Mouse (Mus musculus): ENCODE results near the gene Ppil6.

The Ppil6 gene

DNA sequence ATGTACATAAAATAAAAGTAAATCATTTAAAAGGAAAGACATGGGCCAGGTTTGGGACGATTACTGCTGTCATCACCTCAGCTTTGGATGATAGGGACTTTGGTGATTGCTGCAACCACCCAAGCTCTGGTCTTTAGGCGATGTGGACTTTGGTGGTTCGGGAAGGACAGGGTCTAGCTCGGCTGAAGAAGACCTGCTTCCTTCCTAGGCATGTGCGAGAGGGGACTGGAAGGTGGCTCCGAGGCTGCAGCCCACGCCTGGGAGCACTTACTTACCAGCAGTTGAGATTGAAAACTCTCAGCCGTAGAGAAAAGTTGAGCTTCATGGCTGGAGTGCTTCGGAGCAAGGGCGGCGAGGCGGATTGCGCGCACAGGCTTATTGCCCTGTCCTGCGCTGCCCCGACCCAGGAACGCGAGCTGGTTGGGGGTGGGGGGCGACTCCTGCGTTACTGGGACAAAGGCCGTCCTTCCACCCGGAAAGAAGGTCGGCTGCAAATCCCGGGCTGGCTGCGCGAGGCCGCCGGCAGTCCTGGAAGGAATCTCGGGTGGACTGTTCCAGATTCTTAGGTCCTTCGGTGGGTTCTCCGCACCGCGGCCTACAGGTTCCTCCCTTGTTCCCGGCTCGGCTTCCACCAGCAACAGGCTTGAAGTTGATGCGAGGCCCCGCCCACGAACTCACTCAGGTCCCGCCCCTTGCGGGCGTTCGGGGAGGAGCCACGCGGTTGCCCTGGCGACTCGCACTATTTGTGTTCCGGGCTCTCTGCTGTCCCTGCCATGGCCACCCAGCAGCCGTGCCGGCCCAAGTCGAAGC is at the start of gene Ppil6, which contains the start of gene Smpd2:
Ppil6 (plus strand) TSS at position 732 of the 810 bp plus-strand sequence.
Smpd2 (minus strand) TSS at position 662 of the 810 bp plus-strand sequence.
- DNase-seq = peak; percentile 95 to 97

DNA sequence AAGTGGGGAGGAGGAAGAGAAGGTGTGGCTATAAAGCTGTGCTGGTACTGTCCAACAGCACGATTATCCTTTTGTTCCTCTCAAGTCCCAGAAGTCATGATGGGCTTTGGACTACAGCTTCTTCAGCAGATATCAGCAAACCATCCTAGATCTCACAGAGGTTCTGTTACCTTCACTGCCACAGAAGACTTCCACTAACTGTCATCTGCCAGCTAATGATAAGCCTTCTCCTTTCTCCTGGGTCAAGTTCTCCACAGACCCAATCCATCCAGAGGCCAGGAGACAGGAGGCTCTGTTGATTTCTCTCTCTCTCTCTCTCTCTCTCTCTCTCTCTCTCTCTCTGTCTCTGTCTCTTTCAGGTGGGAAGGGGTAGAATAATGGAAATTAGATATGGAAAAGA is 42.0 kb upstream of the Ppil6 start:
- DNase-seq = no peak

DNA sequence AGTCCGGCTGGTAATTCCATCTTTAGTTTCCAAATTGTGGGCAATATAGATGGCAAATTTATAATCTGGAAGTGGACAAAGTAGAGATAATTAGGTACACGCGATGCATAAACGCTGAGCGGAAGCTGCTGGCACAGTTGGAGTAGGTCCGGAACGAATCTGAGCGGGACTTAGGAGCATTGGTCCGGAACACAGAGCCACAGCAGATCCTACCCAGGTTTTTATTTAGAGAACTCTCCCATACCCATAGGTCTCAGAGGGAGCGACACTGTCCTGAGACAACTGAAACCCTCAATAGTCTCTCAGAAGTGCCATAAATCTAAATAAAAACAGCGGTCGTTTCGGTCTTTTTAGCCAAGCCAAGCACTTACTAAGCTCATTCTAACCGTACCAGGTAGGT is 40.6 kb upstream of the Ppil6 start:
- peak; percentile 45 to 72 for DNase-seq

DNA sequence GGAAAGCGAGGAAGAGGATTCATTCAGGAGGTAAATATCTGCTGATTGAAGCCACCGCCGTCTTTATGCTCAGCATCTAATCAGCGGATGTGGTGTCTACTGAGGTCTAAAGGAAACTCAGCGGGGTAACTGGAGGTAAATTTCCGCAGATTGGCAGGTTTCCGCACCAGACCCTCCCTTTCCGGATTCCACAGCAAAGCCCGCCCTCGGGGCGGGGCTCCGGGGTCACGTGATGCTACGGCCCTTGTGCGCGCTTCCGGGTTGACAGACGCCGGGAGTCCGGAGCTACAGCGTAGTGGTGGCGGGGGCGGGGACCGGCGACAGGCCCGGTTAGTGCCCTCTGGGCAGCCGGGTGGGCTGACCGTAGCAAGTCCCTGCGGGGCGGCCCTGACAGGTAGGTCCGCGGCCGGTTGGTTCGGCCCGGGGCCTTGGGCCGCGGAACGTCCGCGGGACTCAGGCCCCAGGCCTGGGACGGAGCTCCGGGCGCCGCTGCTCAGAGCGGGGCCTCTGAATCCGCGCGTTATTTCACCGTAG is 40.0 kb upstream of the Ppil6 start, which contains the start of gene Zbtb24:
Zbtb24 (plus strand) TSS at position 247 of the 534 bp plus-strand sequence.
- peak; percentile 99 for DNase-seq

DNA sequence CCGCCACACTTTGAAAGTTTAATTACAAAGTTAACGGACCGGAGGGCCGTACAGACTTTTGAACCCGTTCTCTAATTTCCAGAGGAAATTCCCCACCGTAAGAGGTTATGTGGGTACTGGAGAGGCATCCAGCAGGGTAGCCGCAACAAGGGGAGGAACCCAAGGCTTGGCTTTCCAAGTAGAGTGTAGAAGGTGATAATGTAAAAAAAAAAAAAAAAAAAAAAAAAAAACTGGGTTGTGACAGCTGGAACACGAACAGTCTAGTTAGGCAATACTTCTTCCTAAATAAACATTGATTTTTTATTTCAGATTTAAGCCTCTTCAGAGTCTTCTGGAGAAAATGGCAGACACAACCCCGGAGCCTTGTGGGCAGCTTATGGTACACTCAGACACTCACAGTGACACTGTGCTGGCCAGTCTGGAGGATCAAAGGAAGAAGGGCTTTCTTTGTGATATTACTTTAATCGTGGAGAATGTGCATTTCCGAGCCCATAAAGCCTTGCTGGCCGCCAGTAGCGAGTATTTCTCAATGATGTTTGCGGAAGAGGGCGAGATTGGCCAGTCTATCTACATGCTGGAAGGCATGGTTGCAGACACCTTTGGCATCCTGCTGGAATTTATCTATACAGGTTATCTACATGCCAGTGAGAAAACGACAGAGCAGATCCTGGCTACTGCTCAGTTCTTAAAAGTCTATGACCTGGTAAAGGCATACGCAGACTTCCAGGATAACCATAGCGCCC is 39.3 kb upstream of the Ppil6 start:
- DNase-seq = no peak

DNA sequence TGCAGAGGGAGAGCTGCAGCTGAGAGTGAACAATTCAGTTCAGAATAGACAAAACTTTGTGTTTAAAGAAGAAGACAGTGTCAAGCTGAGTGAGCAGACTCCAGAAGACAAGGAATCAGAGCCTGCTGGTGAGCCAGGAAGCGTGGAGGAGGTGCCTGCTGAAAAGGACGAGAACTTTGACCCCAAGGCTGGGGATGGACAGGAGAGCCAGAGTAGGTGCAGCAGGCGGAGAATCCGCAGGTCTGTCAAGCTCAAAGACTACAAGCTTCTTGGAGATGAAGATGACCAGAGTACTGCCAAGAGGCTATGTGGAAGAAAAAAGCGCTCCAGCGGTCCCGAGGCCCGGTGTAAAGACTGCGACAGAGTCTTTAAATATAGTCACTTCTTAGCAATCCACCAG is 38.6 kb upstream of the Ppil6 start:
- DNase-seq = no peak

DNA sequence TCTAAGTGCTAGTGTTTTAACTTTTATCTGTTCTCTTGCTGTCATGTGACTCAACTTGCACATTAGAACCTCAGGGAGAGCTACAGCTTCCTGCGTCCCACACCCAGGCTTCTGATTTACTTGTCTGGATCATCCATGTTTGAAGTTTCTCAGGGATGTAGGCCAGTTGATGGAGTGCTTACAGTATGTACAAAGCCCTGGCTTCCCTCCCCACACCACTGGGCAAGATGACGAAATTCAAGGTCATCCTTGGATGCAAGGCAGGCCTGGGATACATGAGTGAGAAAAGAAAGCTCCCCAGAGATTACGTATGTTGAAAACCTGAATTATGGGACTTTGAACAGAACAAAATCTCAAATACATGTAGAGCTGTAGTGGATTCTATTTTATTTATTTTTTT is 37.4 kb upstream of the Ppil6 start:
- no peak for DNase-seq

DNA sequence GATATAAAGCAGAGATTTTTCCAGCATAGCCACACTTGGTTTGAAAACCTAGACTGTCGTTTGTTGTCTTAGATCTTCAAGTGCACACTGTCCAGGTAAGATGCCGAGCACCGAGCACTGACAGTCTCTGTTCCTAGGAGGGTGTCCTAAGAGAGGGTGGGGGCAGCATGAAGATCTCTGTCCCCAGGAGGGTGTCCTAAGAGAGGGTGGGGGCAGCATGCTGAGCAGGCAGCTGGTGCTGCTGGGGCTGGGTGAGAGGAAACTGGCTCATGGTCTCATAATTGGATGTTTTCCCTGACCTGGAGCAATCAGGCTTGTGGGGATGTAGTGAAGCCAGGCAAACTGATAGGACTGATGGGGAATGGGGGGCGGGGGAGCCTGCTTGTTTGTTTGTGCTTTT is 30.2 kb upstream of the Ppil6 start:
- peak in 1 of 2 experiments; percentile 15 for DNase-seq

DNA sequence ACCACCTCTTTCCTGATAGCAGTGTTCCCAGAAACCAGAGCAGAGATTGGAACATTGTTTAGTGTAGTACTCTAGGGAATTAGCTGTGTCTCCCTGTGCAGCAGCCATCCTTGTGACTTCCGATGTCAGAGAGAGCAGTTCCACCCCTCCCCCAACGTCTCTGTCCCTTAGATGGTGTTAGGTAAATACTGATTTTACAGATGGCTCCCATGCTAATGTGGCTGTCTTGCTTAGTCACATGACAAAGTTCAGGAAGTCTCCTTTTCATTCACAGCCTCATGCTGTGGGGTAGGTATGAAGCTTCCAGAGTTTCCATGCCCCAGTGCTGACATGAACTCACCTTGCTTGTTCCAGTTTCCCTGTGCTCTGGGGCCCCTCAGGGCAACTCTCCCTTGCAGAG is 29.7 kb upstream of the Ppil6 start:
- peak in 1 of 2 experiments; percentile 25 for DNase-seq

DNA sequence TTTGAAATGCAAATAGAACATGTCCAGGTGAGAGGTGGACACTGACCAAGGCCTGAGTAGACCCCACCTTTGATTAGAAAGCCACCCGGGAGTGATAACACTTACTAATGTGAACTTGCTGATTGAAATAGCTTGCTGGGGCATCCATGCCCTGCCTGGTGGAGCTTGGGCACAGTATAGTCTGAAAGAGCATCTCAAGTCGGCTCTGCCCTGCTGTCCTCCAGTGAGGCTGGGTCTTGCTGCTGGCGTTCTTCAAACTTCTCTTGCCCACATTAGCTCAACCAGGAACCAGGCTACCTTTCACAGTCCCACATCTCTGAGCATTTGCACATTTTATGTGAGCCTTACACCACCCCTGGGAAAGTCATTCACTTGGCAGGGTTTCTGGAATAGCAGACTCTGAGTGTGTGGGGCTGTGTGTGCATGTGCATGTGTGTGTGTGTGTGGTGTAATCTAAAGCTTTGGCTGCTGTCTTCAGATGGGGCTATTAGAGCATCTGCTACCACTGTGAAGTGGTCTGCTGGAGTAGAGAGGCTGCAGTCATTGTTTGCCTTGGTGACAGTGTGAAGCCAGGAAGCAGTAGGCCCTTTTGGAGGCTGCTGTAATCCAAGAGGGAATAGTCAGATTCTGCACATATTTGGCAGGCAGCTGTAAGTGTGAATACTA is 29.0 kb upstream of the Ppil6 start:
- DNase-seq = peak in 1 of 2 experiments; percentile 8

DNA sequence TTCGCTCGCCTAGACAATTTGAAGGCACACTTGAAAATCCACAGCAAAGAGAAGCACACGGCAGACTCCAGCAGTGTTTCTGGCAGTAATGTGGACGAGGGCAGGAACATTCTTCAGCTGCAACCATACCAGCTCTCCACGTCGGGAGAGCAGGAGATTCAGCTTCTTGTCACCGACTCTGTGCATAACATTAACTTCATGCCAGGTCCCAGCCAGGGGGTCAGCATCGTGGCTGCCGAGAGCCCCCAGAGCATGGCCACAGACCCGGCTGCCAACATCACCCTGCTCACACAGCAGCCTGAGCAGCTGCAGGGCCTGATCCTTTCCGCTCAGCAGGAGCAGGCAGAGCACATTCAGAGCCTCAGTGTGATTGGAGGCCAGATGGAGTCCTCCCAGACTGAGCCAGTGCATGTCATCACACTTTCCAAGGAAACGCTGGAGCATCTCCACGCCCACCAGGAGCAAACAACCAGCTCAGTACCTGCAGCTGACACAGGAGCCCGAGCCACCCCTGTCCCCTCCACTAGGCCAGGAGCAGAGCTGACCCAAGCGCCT is 25.8 kb upstream of the Ppil6 start:
- peak; percentile 43 to 56 for DNase-seq

DNA sequence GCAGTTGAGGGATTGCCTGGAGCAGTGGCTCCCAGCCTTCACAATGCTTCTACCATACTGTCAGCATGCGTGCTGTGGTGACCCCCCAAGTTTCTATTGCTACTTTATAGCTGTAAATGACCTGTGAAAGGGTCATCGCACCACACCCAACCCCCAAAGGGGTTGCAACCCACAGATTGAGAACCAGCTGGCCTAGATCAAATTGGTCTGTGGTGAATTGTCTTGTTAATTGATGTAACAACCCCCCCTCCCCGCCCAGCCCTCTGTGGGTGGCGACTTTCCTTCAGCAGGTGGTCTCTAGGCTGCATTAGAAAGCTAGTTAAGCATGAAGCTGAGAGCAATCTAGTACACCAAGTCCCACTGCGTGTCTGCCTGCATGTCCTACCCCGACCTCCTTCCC is 22.9 kb upstream of the Ppil6 start:
- DNase-seq = no peak

DNA sequence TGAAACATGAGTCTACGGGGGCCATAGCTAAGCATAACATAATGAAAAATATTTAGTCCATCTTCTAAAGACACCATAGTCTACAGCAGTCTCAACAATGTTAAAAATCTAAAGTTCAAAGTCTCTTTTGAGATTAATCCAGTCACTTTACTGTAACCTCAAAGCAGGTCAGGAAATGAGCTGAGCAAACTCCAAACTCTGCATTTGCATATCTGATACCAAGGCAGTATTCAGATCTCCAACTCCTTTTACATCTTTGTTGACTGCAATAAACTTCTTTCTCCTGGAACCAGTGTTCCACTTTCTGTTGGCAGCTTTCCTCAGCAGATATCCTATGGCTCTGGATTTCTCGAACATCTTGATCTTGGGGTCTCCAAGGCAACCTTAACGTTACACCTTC is 19.5 kb upstream of the Ppil6 start:
- DNase-seq = no peak

DNA sequence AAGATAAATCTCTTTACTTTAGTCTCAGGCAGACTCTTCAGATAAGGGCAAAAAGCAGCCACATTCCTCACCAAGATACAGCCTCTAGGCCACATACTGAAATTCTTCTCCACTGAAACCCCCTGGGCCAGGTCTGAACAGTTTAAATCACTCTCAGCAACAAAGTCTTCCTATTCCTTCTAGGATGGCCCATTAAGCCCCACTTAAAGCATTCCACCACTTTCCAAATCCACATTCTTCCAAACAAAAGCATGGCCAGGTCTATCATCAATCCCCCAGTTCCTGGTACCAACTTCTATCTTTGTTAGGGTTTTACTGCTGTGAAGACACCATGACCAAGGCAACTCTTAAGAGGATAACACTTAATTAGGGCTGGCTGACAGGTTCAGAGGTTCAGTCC is 17.7 kb upstream of the Ppil6 start:
- no peak for DNase-seq

DNA sequence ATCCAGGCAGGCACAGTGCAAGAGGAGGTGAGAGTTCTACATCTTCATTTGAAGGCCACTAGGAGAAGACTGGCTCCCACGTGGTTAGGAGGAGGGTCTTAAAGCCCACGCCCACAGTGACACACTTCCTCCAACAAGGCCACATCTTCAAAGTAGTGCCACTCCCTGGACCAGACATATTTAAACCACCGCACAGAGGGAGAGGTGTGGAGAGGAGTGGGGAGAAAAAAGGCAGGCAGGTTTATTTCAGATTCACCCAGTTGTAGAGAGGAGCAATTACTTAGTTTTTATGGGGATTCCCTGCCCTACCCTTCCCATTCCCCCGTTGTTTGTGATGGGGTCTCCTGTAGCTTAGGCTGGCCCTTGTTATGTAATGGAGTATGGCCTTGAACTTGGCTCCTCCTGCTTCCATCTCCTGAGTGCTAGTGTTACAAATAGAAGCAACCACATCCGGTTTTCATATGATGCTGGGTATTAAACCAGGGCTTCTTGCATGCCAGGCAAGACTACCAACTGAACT is 17.2 kb upstream of the Ppil6 start:
- DNase-seq = no peak

DNA sequence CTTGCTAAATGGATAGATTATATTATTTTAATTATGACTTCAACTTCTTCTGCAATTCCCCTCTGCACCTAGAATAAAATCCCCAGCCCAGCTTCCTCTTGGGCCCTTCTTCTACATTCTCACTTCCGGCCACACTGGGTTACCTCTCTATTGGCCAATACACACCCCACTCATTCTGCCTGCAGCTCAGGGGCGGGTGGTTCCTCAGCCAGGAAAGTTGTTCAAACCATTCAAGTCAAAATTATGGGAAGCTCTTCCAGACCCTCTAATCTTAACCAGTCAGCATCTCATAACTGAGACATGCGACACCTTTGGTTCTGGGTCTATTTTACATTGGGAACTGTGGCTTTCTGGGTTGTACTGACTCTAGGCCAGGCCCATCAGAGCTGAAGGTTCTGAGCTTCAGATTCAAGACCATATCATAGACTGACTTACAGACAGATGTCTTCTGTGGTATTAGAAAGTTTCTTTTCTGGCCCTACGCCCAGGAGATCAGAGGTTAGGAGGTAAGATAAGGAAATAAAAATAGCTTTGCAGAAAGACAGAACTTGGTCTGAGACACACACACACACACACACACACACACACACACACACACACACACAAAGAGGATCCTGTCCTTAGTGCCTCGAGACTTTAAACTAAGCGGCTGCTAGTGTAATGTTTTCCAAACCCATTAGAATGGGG is 16.3 kb upstream of the Ppil6 start:
- DNase-seq = no peak

DNA sequence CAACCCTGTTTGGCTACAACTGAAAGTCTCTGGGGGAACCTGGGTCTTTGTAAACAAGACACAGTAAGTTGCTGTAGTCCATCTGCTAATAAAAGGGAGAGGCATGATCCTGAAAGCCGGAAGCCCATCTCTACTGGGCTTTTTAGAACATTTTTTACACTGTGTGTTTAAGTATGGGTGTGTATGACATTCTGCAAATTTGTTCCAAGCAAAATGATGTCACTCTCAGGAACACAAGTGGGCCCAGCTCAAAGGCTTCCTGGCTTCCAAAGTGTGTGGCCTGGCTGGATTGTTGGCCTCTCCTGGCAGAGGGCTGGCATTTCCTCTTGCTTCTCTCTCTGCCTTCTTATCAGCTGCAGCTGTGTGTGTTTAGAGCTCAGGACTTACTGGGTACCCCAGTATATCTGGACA is 15.3 kb upstream of the Ppil6 start:
- no peak for DNase-seq

DNA sequence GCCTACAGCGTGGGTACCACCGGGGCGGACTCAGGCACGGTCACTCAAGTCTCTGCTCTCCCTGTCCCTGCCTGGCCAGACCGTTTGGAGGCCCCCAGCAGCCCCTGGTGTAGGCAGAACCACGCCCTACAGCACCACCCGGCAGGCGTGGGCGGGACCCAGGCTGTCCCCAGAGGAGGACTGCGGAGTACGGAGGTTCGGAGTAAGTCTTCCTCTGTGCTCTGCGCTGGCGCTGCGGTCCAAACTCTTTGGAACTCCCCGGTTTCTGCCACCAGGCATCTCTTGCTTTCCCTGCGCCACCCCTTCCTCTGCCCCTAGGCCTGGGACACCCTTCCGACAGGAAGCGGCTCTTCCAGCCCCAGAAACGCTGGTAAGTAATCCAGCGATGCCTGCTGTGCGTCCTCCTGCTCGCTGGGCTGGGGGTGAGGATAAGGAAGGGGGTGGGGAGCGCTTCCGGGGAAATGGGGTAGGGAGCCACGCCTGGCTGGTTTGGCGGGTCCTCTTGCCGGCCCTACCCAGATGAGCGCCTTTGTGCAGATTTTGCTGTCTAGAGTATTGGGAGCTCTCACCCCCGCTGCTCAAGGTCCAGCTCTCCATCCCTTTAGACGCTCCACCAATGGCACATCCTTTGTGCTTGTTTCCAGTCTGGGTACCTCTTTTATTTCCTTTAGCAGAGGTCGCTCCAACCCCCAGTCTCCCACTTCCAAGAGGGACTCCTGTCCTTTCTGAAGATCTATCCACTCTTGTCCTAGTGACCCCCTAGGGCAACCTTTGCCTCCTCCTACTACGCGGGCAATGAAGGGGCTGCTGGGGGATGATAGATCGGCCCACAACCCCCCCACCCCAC is 13.8 kb upstream of the Ppil6 start, which contains the start of gene Mical1:
Mical1 (plus strand) TSS at position 144 of the 847 bp plus-strand sequence.
- DNase-seq = peak; percentile 52 to 61

DNA sequence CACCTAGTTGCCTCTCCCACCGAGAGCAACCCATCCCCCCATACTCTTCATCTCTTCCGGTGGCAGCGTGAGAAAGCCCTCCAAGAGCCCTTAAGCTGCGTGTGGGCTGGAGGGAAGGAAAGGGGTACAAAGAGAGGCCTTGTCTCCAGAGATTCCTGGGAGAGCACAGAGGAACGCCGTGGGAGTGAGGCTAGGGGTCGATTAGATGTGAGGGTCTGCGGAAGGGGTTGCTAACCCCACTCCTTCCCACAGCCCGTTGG is 13.3 kb upstream of the Ppil6 start:
- no peak for DNase-seq

DNA sequence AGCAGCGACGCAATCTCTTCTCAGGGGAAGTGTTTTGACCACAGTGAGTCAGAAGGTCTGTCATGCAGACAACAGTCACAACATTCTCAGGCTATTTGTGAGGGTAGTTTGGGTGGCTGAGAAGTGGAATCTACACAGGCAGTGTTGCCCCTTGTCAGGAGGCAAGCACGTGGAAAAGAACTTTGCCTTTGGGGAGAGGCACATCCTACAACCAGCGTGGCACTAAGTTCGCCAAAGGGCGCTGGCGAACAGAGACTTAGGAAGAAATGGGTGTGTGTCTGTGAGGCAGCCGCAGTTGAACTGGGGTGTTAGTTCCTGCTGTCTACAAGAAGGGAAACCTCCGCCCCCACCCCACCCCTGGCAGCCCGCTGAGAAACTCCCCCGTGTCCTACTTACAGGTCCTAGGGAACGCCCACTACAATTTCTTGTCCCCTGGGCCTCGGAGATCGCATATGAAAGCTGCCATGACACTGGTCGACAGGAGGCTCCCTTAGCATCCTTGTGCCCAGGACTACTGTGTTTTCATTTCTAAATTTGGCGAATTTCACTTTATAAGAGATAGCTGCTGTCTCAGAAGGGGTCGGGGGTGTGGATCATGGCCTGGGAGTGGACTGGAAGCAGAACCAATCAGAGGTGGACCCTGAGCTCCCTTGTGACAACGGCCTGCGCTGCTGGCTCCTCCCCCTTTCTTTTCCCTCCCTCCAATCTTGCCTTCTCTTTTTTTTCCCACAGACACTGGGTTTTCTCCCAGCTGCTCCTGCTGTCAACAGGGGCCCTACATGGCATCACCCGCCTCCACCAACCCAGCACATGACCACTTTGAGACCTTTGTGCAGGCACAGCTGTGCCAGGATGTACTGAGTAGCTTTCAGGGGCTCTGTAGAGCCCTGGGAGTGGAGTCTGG is 12.7 kb upstream of the Ppil6 start:
- DNase-seq = peak; percentile 50 to 57

Measured in cerebellum, postnatal 10 days (tissue).